Mouse (Mus musculus) lung, postnatal 0 days (tissue): ENCODE measurements at regions not wholly inside any gene's neighbourhood (a gene's known extent, or its start where the extent isn't known, plus 50 kb on each side); places are given as distances from the start of the nearest gene placed in this dataset.

Experiments used
- CTCF ChIP-seq: IDR thresholded peaks from 2 replicates; pipeline ENCODE4 v1.5.1; 2016; ENCODE audit warnings: antibody characterized with exemption, mild to moderate bottlenecking
- EP300 ChIP-seq: IDR thresholded peaks from 2 replicates; pipeline ENCODE4 v1.6.1; 2016; ENCODE audit warnings: antibody characterized with exemption, mild to moderate bottlenecking, control low read depth

- TF ChIP-seq CTCF, result no peak
- no peak for TF ChIP-seq EP300
Measured at GRCm38 (mm10) chr15:36660986-36661385, 346.6 kb downstream of the Zfp706 start.
